Mouse (Mus musculus): ENCODE data around the gene Pcdh15. TPM values are rescaled to one million over a fixed set of nuclear protein-coding genes. Genes with fewer than 3 reads are reported as not detected.

Pcdh15 gene
- polyA plus RNA-seq, 1 experiment = not detected

DNA sequence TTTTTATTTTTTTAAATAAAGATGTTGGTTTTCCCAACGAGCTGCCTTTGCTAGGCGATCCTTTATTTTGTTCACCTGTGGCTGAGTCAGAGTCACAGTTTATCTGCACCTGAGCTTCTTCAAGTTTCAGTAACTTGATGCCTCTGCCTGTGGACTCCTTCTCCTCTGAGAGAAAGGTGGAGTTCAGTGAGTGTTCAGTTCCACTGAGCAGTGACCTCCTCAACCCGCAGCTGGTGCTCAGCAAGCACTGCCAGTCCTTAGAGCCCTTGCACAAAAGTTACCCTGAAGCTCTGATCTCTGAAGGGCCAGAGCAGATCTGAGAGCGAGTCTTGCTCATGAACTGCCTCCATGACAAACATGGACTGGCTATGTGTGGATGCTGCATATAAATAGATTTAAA, 724.1 kb downstream of the Pcdh15 start:
- Histone ChIP-seq H3K4me1 (ENCODE audit: control insufficient read depth, insufficient read depth, insufficient read length, low read length) (no peaks in the 10 kb centered on the region), H3K27ac (replicated peaks; ENCODE audit: low read depth, low read length) (no peak overlapping the region), H3K4me3 (ENCODE audit: insufficient read depth, low read depth, low read length) (no peak overlapping the region)

DNA sequence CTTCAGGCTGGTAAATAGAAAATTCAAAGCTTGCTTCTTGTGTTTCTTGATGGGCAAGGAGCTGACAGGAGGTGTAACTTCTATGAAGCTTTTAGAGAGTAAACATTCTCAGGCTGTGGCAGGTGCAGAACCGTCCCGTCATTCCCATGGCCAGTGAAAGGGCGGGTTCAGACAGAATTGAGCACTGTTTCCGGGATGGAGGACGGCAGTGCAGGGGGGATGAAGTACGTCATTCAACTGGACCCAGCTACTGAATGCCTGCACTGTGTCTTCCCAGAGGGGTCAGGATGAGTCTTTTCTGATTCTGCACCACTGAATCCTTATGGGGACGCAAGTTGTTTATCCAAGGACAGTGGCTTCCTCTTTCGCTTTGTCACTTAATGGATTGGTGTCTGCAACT, 727.2 kb downstream of the Pcdh15 start:
- no peaks in the 10 kb centered on the region for H3K4me1 ChIP-seq (ENCODE audit: control insufficient read depth, insufficient read depth, insufficient read length, low read length)
- no peak overlapping the region for H3K27ac ChIP-seq (replicated peaks; ENCODE audit: low read depth, low read length)
- no peak overlapping the region for H3K4me3 ChIP-seq (ENCODE audit: insufficient read depth, low read depth, low read length)

DNA sequence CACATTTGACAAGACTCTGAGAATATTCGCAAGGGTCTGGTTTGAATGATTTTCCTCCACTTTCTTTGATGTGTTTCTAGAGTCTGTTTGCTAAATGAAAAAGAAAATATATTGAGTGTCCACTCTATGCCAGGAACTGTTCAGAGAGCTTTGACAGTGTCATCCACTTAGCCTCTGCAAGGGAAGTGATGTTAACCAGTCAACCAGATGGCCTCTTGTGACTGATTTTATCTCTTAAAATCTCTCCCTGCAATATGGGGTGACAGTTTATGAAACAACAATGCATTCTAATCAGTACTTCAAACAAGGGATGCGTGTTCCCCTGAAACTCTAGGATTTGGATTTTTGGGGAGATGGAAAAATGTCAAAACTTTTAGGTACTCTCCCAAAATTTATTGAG, 729.6 kb downstream of the Pcdh15 start:
- Histone ChIP-seq H3K4me1 (ENCODE audit: control insufficient read depth, insufficient read depth, insufficient read length, low read length) (no peaks in the 10 kb centered on the region), H3K27ac (replicated peaks; ENCODE audit: low read depth, low read length) (no peak overlapping the region), H3K4me3 (ENCODE audit: insufficient read depth, low read depth, low read length) (no peak overlapping the region)

DNA sequence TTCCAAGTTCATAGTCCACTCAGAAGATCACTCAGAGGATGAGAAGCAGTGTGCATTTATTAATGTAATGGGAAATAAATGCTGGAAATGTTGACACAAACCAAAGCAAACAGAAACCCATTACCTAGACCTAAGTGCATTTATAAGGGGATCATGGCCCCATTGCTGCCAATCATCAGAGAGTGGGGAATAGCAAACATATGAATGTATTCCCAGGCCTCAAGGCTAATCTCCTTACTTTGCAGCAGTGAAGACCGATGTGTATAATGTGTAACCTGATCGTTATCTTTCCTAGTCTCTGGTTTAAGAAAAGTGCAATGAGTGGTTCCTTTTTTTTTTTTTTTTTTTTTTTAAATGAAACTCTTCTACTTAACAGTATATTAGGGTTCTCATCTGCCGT, 745.9 kb downstream of the Pcdh15 start:
- no peak overlapping the region for H3K27ac ChIP-seq (replicated peaks; ENCODE audit: low read depth, low read length)
- no peak overlapping the region for H3K4me3 ChIP-seq (ENCODE audit: insufficient read depth, low read depth, low read length)
- no peaks in the 10 kb centered on the region for H3K4me1 ChIP-seq (ENCODE audit: control insufficient read depth, insufficient read depth, insufficient read length, low read length)

DNA sequence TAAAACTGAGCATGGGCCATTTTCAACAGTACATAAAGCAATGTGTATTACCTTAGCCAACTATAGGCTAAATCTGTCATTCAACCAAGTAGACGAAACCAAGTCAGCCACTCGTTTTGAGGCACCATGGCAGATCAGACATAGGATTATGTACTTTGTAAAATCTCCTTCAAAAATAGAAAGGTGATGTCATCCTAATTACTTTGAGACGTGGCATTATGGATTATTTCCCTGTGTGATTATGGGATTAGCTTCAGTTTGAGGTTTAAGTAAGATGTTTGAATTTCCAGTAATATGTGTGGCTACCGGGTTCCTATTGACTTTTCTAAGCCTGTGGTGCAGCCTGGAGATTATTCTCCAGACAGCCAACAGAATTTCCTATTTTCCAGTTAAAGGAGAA, 763.0 kb downstream of the Pcdh15 start:
- H3K4me3 ChIP-seq (ENCODE audit: insufficient read depth, low read depth, low read length) = no peak overlapping the region
- H3K27ac ChIP-seq (replicated peaks; ENCODE audit: low read depth, low read length) = no peak overlapping the region
- no peaks in the 10 kb centered on the region for H3K4me1 ChIP-seq (ENCODE audit: control insufficient read depth, insufficient read depth, insufficient read length, low read length)

DNA sequence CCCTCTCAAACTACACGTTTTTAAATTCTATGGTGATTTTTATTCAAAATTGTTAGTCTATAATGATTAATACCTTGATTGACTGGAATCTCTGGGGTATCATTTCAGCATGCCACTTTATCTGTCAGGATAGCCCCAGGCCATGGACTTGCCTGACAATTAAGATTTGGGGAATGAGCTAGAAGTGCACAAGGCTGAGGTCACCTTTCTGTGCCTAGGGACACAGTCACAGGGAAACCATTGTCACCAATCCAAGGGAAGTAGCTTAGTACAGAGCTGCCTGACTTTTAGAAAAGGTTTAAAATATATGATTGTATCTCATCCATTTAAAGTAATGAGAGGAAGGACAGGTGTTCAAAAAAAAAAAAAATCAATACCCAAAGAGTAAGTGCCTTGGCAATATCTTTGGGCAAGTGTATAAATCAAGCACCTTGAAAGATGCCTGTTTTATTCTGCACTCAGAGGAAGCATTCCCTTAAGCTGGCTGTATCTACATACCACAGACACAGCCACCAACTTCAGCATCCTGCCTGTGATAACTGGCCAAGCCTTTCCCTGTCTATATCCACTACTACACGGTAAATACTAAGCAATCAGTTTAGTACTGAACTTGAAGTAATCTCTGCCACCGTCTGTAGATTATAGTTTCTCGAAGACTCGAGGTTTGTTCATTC, 779.0 kb downstream of the Pcdh15 start:
- H3K27ac ChIP-seq (replicated peaks; ENCODE audit: low read depth, low read length) = no peak overlapping the region
- no peak overlapping the region for H3K4me3 ChIP-seq (ENCODE audit: insufficient read depth, low read depth, low read length)
- no peaks in the 10 kb centered on the region for H3K4me1 ChIP-seq (ENCODE audit: control insufficient read depth, insufficient read depth, insufficient read length, low read length)

DNA sequence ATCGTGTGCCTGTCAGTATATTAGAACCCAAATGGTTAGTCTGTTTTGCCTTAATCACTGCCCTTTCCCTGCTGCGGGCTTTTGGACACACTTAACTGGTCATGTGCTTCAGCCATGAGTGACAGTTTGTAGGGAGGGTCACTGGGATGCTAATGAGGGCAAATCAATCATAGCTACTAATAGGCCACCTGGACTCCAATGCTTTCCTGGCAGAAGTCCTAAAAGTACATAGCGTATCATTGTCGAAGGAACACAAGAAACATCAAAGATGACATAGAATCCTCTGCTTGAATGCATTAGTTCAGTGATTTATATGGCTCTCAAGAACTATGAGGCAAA, 779.6 kb downstream of the Pcdh15 start:
- Histone ChIP-seq H3K27ac (replicated peaks; ENCODE audit: low read depth, low read length) (no peak overlapping the region), H3K4me1 (ENCODE audit: control insufficient read depth, insufficient read depth, insufficient read length, low read length) (no peaks in the 10 kb centered on the region)

DNA sequence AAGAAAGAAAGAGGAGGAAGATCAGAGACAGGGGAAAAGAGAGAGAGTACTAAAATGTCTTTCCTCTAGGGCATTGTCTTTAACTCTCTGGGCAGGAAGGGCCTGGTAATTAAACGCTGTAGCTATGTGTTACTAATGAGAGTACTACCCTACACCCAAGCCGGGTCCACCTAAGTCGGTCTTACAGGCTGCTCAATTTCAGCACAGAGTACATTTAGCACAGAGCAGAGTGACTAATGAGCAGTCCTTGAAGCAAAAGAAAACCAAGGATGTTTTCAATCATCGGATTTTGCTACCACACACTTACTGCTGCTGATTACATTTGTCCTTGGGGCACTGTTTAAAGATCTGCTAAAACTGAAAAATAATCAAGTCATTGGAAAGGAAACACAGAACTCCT, 788.6 kb downstream of the Pcdh15 start:
- H3K4me1 ChIP-seq (ENCODE audit: control insufficient read depth, insufficient read depth, insufficient read length, low read length) = no peaks in the 10 kb centered on the region
- no peak overlapping the region for H3K27ac ChIP-seq (replicated peaks; ENCODE audit: low read depth, low read length)
- no peak overlapping the region for H3K4me3 ChIP-seq (ENCODE audit: insufficient read depth, low read depth, low read length)

More for the DNA sequence above, 779.6 kb downstream of the Pcdh15 start:
- H3K4me3 ChIP-seq (ENCODE audit: insufficient read depth, low read depth, low read length) = no peak overlapping the region

DNA sequence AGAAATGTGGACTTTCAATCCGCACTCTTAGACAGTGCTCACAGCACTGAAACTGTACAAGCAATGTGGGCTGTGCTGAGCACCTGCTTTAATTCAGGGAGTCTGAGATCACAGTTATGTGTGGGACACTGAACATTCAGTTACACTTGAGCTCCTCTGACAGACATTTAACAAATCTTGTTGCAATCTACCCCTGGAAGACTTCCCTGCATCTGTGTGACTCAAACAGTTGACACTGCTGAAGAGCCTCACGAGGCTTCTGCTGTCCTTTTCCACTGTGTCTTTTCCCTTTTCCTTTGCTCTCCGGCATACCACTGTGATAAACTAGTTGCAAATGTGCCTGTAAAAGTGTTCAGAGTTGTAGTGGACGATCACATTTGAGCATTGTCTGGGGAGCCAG, 793.1 kb downstream of the Pcdh15 start:
- H3K4me3 ChIP-seq (ENCODE audit: insufficient read depth, low read depth, low read length) = no peak overlapping the region
- H3K27ac ChIP-seq (replicated peaks; ENCODE audit: low read depth, low read length) = no peak overlapping the region
- H3K4me1 ChIP-seq (ENCODE audit: control insufficient read depth, insufficient read depth, insufficient read length, low read length) = no peaks in the 10 kb centered on the region

DNA sequence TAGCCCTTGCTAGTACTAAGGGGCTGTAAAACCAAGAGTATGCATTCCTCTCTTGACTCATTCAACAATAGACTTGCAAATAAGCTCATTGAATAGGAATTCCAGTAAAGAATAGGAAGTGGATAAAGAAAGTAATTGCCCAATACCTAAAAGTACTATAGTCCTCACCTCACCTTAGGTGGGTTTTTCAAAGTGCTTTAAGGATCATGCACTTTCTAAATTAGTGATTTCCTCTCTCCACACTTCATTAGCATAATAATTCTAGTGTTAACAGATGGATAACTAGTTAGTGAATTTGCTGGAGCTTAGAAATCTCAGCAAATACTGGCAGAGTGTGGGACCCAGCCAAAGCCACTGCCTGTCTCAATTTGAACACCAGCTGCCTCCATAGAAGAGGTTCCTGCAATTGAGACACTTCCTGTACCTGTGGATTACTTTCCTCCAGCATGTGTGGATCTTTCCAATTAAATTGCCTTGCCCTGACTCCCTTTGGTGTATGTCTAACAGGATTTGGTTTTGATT, 797.0 kb downstream of the Pcdh15 start:
- no peaks in the 10 kb centered on the region for H3K4me1 ChIP-seq (ENCODE audit: control insufficient read depth, insufficient read depth, insufficient read length, low read length)
- no peak overlapping the region for H3K27ac ChIP-seq (replicated peaks; ENCODE audit: low read depth, low read length)
- no peak overlapping the region for H3K4me3 ChIP-seq (ENCODE audit: insufficient read depth, low read depth, low read length)

DNA sequence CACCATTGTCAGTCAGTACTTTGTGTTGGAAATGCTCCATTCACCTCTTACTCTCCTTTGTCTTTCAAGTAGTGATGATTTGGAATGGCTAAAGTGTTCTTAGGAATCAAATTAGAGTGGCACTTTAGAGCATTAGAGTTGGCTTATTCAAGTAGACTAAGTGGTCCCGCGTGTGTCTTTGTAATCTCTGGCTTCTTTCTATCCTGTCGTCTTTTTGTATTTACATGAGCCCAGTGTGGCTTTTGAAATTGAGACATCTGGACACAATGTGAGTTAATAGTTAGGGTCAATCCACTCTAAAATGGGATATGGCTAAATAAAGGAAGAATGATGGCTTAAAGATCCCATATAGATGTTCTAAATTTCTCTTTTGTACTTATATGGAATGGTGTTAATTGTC, 800.0 kb downstream of the Pcdh15 start:
- Histone ChIP-seq H3K4me3 (ENCODE audit: insufficient read depth, low read depth, low read length) (no peak overlapping the region), H3K27ac (replicated peaks; ENCODE audit: low read depth, low read length) (no peak overlapping the region), H3K4me1 (ENCODE audit: control insufficient read depth, insufficient read depth, insufficient read length, low read length) (no peaks in the 10 kb centered on the region; the same call in 1 of the 2 replicates)

DNA sequence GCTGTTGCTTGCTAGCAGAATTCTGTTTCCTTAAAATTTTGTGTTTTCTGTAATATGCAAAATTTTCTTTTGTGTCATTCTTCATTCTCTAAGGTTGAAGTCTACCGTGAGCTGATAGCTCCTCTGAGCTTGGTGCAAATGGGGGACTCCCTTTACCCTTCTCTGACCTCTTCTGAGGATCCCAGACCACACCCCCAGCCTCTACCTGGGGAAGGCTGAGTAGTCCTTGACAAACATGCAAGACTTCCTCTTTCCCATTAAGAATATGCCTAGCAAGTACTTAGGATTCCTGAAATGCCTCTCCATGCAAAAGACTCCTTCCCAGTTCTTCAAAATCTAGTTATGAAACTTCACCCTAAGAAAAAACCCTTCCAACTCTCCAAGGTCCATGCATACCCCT, 808.5 kb downstream of the Pcdh15 start:
- Histone ChIP-seq H3K4me1 (ENCODE audit: control insufficient read depth, insufficient read depth, insufficient read length, low read length) (no peaks in the 10 kb centered on the region), H3K27ac (replicated peaks; ENCODE audit: low read depth, low read length) (no peak overlapping the region), H3K4me3 (ENCODE audit: insufficient read depth, low read depth, low read length) (no peak overlapping the region)

DNA sequence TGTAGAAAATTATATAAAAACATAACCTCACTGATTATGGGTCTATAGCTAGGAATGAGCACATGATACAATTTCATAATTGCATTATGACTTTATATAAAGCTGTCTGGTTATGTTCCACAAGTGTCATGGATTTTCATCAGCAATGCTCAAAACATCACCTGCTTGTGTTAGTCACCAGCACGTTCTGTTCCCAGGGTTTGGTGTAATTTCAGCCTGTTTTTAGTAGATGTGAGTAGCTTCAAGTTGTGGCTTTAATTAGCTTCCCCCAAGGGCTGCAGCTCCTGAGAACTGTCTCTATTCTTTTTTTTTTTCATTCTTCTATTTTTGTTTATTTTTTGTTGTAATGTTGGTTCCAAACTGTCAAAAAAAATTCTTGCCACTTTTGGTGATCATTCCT, 809.4 kb downstream of the Pcdh15 start:
- Histone ChIP-seq H3K27ac (replicated peaks; ENCODE audit: low read depth, low read length) (no peak overlapping the region), H3K4me1 (ENCODE audit: control insufficient read depth, insufficient read depth, insufficient read length, low read length) (no peaks in the 10 kb centered on the region), H3K4me3 (ENCODE audit: insufficient read depth, low read depth, low read length) (no peak overlapping the region)

DNA sequence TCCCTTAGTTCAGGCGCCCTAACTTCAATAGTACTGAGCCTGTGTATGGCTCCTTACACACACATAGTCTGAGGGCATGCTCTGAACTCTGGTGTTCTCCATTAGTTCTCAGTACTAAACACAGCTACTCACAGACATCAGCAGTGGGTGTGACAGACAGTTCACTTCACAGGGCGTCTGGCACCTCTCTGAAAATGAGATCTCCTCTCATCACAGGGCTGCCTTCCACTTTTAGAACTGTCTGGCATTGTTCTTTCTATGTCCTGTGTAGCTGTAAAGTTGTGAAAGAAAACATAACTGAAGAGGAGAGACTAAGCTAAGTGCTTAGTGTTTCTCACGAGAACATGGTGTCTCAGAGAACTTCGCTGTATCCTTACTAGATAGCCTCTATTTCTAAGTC, 816.0 kb downstream of the Pcdh15 start:
- Histone ChIP-seq H3K4me3 (ENCODE audit: insufficient read depth, low read depth, low read length) (no peak overlapping the region), H3K4me1 (ENCODE audit: control insufficient read depth, insufficient read depth, insufficient read length, low read length) (no peaks in the 10 kb centered on the region), H3K27ac (replicated peaks; ENCODE audit: low read depth, low read length) (no peak overlapping the region)

DNA sequence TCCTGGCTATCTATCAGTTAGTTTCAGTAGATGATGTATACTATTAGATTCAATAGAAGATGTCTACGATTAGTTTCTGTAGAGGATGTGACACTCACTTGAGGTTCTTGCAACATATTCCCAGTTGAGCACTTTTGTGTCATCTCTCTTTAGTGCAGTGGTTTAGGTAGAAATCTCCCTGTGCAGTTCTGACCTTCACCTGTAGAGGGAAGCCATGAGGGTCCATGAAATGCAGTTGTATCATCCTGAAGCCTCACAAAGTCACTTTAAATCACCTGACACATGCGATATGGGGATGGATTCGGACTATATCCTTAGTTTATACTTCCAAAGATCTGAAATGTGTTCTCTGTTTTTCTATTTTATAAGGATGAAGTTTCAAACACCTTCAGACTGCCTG, 822.4 kb downstream of the Pcdh15 start:
- Histone ChIP-seq H3K4me3 (ENCODE audit: insufficient read depth, low read depth, low read length) (no peak overlapping the region), H3K4me1 (ENCODE audit: control insufficient read depth, insufficient read depth, insufficient read length, low read length) (no peaks in the 10 kb centered on the region), H3K27ac (replicated peaks; ENCODE audit: low read depth, low read length) (no peak overlapping the region)

DNA sequence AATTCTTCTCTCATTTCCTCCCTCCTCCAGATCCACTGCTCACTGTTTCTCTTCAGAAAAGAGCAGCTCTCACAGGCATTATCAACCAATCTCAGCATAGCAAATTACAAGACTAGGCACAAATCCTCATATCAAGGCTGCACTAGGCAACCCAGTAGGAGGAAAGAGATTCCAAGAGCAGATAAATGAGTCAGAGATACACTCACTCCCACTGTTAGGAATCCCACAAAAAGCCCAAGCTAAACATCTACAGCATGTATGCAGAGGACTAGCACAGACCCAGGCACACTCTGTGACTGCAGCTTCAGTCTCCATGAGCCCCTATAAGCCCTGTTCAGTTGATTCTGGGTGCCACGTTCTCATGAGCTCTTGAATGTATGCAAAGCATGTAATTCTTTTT, 829.5 kb downstream of the Pcdh15 start:
- Histone ChIP-seq H3K27ac (replicated peaks; ENCODE audit: low read depth, low read length) (no peak overlapping the region), H3K4me1 (ENCODE audit: control insufficient read depth, insufficient read depth, insufficient read length, low read length) (no peaks in the 10 kb centered on the region), H3K4me3 (ENCODE audit: insufficient read depth, low read depth, low read length) (no peak overlapping the region)
